Mouse (Mus musculus): ENCODE measurements at regions not wholly inside any gene's neighbourhood (a gene's known extent, or its start where the extent isn't known, plus 50 kb on each side); places are given as distances from the start of the nearest gene placed in this dataset.

DNA sequence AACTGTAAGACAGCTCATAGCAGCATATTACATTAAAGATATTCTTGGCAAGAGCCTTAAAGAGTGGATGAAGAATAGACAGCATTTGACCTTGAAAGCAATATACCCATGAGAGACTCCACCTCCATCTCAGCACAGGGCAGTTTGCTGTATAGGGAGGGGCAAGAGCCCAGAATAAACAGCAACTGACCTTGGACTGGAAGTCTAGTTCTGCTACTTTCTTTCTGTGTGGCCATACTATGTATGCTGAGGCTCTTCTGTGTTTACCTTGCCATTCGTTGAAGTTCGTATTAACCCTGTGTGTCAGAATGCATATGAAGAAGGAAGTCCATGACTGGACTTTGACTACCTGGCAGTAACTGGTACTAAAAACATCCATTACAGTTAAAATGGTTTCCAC is 414.0 kb upstream of the Zfp703 start:
- TF ChIP-seq CTCF (IDR thresholded peaks at IDR 0.05; ENCODE audit: borderline replicate concordance, insufficient read depth, low read depth, low read length) (no peak), POLR2A (IDR thresholded peaks at IDR 0.05; ENCODE audit: borderline replicate concordance, insufficient read depth, low read length) (no peak)

Data from cerebellum, adult 2 months (tissue).